Mouse (Mus musculus): Measurements from ENCODE around the gene Armc5.

Gene Armc5

GRCm38 (mm10) chr7:128246496-128247391 is 9.6 kb downstream of the Armc5 start, which contains the start of gene Tgfb1i1:
Gene Tgfb1i1 (plus strand): TSS chr7:128246812.
- DNase-seq, result peak; percentile 63

- DNase-seq, result peak; percentile 75
Measured at GRCm38 (mm10) chr7:128247443-128247842, 10.3 kb downstream of the Armc5 start.

GRCm38 (mm10) chr7:128248081-128249042 is 11.2 kb downstream of the Armc5 start:
- DNase-seq, result no peak

GRCm38 (mm10) chr7:128249998-128250397 is 12.9 kb downstream of the Armc5 start:
- DNase-seq, result no peak

DNA sequence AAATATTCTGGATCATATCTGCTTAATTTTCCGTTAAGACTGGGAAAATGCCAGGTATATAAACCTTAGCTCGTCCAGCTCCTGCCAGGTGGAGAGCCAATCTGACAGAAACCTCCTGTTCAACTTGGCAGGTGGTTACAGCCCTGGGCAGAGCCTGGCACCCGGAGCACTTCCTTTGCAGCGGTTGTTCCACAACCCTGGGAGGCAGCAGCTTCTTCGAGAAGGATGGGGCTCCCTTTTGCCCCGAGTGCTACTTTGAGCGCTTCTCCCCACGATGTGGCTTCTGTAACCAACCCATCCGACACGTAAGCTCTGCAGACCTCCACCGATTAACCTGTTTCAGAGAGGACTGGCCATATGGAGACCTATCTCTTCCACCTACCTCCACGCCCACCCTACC is 14.8 kb downstream of the Armc5 start:
- DNase-seq, result no peak

DNA sequence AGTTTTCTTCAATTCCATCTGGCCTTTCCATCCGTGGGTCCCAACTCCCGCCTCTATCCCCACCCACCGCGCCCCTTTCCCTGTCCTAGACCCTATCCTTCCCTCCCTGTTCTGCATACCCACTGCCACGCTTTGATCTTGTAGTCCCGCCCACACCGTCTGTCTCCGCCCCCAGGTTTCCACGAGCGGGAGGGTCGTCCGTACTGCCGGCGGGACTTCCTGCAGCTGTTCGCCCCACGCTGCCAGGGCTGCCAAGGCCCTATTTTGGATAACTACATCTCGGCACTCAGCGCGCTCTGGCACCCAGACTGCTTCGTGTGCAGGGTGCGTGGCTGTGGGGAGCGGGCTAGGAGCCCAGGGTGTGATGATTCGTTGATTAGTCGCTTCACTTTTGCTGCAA is 15.5 kb downstream of the Armc5 start:
- DNase-seq, result peak; percentile 80

DNA sequence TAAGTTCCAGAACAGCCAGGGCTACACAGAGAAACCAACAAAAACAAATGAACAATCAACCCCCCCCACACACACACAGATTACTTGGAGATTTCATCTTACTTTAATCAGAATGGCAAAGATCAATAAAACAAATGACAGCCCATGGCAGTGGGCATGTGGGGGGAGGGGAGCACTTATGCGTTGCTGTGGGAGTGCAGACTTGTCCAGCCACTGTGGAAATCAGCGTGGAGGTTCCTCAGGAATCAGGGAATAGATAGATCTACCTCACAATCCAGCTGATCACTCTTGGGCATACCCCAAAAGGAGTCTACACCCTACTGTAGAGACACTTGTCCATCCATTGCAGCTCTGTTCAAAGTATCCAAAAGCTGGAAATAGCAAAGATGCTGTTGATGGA is 17.8 kb downstream of the Armc5 start:
- no peak for DNase-seq

DNA sequence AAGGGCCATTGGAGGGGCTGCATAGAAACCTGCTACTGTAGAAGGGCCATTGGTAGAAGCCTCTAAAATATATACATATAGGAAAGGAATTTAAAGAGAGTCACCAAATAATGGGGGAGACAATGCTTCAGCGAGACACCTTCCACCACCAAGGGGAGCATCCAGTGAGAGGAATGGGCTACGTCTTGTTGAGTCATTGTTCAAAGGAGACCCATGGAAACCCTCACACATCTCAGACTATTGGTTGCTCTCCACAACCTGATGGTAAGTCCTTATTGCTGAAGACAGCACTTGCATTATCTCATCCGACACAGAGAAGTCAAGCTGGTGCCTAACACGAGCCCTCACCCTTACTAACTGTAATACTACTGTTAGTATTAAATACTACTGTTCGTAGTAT is 18.6 kb downstream of the Armc5 start:
- DNase-seq, result no peak

- DNase-seq, result no peak
Measured at GRCm38 (mm10) chr7:128256783-128257334, 19.7 kb downstream of the Armc5 start.

- DNase-seq, result no peak
Measured at GRCm38 (mm10) chr7:128265411-128265810, 28.3 kb downstream of the Armc5 start, which contains the start of gene Slc5a2. Gene Slc5a2 (plus strand): TSS chr7:128265657.

- no peak for DNase-seq
Measured at GRCm38 (mm10) chr7:128266056-128266455, 28.9 kb downstream of the Armc5 start.

GRCm38 (mm10) chr7:128267391-128267790 is 30.2 kb downstream of the Armc5 start:
- DNase-seq, result no peak

DNA sequence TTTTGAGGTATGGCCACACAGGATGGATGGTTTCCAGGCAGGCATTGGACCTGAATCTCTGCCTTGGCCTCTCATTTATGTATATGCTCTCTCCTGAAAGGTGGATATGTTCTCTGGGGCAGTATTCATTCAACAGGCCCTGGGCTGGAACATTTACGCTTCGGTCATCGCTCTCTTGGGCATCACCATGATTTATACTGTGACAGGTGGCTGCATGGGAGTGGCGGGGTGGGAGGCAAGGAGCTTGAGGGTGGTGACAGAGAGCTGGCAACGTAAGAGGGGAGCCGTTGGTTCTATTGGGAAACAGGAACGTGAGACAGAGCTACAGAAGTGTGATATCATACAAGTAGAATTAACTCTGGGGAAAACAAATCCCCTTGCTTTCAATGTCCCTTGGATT is 30.7 kb downstream of the Armc5 start:
- no peak for DNase-seq

DNA sequence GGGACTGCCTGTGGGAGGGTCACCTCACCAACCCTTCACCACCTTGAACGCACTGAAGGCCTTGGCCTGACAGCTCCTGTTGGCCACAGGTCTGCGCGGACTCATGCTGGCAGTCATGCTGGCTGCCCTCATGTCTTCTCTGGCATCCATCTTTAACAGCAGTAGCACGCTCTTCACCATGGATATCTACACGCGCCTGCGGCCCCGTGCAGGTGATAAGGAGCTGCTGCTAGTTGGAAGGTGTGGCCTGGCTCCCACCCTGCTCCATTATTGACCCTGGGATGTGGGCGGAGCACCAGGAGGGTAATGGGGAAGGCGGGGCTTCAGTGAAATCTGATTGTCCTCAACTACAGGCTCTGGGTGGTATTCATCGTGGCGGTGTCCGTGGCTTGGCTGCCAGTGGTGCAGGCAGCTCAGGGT is 33.3 kb downstream of the Armc5 start:
- DNase-seq, result no peak

- no peak for DNase-seq
Measured at GRCm38 (mm10) chr7:128271496-128271895, 34.4 kb downstream of the Armc5 start.

GRCm38 (mm10) chr7:128276051-128276450 is 38.9 kb downstream of the Armc5 start:
- DNase-seq, result no peak

GRCm38 (mm10) chr7:128279750-128280149 is 42.6 kb downstream of the Armc5 start:
- no peak for DNase-seq

DNA sequence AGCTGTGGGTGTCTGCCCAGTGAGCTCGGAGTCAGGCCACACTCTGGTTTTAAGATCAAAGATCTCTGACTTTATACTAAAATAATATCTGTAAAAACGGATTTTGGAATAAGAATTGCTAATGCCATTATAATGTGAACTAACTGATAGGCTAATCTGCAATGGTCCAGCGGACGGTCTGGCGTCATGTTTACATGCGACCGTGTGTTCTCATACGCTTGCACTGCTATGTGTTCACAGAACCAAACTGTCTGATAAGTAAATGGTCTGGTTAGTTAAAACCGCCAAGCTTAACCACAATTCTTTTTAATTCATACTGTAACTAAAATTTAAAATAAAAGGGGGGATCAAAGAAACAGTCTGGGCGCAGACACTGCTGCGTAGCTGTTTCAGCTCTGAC is 44.6 kb downstream of the Armc5 start:
- no peak for DNase-seq

GRCm38 (mm10) chr7:128282532-128283244 is 45.5 kb downstream of the Armc5 start:
- no peak for DNase-seq

DNA sequence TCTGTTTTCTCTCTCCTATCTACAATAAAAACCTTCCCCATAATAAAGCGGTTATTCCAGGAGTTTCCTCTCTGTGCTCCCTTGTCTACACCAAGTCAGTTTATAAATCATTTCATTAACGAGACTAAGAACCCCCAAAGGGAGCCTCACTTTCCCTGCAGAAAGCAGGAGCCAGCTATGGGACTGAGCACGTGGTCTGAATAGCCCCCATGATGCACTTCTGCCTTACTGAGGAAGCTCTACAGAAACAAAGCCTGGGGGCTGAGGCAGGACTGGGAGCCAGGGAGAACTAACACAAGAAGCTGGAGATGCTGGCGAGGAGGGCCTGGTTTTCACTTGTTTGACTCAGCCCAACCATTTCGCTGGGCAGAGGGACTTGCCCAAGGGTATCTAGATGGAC is 46.9 kb downstream of the Armc5 start:
- no peak for DNase-seq

DNA sequence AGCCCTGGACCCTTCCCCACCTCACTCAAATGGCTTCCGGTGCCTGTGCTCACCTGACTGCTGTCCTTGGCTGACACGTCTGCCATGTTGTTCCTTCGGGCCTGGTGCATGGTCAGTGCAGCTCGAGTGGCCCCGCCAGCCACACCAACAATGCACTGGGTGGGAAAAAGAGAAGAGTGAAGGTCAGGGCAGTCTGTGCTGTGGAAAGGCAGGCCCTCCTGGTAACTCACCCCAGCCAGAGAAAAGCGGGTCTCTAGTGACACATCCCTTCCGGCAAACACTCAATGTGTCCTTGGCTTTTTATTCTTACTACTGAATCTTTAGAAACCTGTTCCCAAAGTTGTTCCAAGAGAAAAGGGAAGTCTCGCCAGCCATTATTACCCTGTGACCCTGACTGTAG is 47.9 kb downstream of the Armc5 start:
- DNase-seq, result no peak

DNA sequence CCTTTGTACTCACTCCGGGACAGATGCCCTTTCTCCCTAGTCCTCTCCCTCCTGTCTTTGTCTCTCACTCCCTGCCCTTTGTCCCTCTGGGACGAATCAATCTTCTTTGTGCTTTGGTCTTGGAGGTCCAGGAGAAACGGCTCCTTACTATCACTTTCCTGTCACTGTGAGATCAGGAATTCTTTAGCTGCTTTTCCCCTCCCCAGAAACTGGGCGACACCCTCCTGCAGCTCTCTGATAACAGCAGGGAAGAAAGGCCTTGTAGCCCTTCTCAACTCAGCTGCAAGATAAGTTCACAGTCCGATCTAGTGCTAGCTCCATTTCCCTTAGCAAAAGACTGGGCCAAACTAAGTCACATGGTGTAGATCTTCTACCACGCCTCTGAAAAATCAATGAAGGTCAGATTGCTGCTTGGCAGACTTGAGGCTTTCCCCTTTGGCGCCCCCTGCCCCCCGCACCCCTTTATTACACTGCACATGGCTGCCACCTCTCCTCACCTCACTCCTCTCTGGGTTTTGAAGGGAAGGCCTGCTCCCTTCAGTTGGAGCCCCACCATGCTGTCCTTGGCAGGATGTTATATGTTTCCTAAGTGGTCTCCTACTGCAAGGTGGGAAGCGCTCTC is 51.9 kb downstream of the Armc5 start:
- no peak for DNase-seq

Data from right cerebral cortex, postnatal 25 days (tissue).